Mouse (Mus musculus) small intestine, adult 2 months (tissue): Measurements from ENCODE around the gene Wbp2nl.

ENCODE experiments used
- CTCF ChIP-seq: fragments of 200-500 bp; IDR thresholded peaks from 2 replicates; pipeline ENCODE4 v1.5.1; 2012; ENCODE audit warnings: low read depth, mild to moderate bottlenecking, control low read depth, inconsistent platforms, low read length, moderate library complexity, mixed read lengths; ENCODE audit not compliant: insufficient replicate concordance, insufficient read length; ENCODE audit errors: extremely low read depth
- POLR2A ChIP-seq: fragments of 200-500 bp; IDR thresholded peaks from 2 replicates; pipeline ENCODE4 v1.6.1; 2012; ENCODE audit warnings: low read depth, mild to moderate bottlenecking, control low read depth, inconsistent platforms, low read length, moderate library complexity

GRCm38 (mm10) chr15:82338593-82339112, 39.9 kb downstream of the Wbp2nl start, which contains the start of the genes Naga, Pheta2 and Smdt1:
- TF ChIP-seq CTCF: no peak
- TF ChIP-seq POLR2A: peak; percentile 31; the same call in 1 of the 2 replicates
